Mouse (Mus musculus): ENCODE measurements around the gene Sin3a. TPM values are rescaled to one million over a fixed set of nuclear protein-coding genes. Genes with fewer than 3 reads are reported as not detected.
A peak's percentile ranks its signal among the peaks of the same experiment; 100 is the strongest.

Gene Sin3a
- polyA plus RNA-seq, 1 experiment from 2014 or later: 35.2 TPM

DNA sequence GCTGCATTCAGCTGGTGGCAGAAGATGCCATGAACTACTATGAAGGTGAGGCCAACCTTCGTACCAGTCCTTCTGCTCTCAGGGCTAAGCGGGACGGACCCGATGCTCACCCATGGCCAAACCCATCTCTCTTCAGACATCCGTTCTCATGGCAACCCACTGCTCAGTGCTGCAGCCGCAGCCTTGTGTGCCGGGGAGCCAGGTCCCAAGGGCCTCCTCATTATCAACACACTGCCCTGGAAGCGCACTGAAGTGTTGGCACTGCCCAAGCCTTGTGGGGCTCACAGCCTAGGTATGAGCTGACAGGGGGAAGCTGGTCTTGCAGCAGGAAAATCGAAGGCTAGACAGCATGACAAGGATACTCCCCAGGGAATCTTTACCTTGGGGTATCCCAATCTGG, 67.3 kb downstream of the Sin3a start:
- H3K36me3 ChIP-seq: peaks cover 90% of the 10 kb centered on the region

DNA sequence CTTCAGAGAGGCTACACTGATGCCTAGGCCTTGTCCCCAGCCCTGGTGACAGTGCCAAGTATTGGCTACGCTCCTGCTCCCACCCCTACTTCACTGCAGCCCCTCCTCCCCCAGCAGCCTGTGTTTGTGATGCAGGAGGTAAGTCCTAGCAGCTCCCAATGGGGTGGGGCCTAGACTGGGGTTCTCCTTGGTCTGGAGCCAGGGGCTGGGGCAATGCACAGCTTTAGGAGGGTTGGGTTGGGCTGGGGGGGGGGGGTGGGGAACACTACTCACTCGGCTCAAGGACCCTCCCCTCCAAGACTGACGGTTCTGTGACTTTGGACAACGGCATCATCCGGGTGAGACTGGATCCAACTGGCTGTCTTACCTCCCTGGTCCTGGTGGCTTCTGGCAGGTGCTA, 67.7 kb downstream of the Sin3a start:
- Histone ChIP-seq H3K27ac (no peak overlapping the region), H3K36me3 (peaks cover 90% of the 10 kb centered on the region), H3K4me1 (no peaks in the 10 kb centered on the region), H3K4me3 (no peak overlapping the region), H3K9me3 (no peaks in the 10 kb centered on the region), H3K9ac (no peak overlapping the region), H3K4me2 (no peak overlapping the region), H3K27me3 (no peaks in the 10 kb centered on the region)
- ATAC-seq (ENCODE audit: insufficient number of reproducible peaks, insufficient read depth, low FRiP score, low TSS enrichment, low read depth): no peak; the same call in 1 of the 2 replicates
- 87% methylated on average over 5 of the region's 5 CpGs for WGBS

More for the DNA sequence above, 67.3 kb downstream of the Sin3a start:
- Histone ChIP-seq H3K27ac (no peak overlapping the region), H3K4me3 (no peak overlapping the region), H3K9me3 (no peaks in the 10 kb centered on the region), H3K4me1 (no peaks in the 10 kb centered on the region), H3K9ac (no peak overlapping the region), H3K27me3 (no peaks in the 10 kb centered on the region), H3K4me2 (no peak overlapping the region)
- 87% methylated on average over 9 of the region's 9 CpGs for WGBS
- ATAC-seq (ENCODE audit: insufficient number of reproducible peaks, insufficient read depth, low FRiP score, low TSS enrichment, low read depth): no peak

DNA sequence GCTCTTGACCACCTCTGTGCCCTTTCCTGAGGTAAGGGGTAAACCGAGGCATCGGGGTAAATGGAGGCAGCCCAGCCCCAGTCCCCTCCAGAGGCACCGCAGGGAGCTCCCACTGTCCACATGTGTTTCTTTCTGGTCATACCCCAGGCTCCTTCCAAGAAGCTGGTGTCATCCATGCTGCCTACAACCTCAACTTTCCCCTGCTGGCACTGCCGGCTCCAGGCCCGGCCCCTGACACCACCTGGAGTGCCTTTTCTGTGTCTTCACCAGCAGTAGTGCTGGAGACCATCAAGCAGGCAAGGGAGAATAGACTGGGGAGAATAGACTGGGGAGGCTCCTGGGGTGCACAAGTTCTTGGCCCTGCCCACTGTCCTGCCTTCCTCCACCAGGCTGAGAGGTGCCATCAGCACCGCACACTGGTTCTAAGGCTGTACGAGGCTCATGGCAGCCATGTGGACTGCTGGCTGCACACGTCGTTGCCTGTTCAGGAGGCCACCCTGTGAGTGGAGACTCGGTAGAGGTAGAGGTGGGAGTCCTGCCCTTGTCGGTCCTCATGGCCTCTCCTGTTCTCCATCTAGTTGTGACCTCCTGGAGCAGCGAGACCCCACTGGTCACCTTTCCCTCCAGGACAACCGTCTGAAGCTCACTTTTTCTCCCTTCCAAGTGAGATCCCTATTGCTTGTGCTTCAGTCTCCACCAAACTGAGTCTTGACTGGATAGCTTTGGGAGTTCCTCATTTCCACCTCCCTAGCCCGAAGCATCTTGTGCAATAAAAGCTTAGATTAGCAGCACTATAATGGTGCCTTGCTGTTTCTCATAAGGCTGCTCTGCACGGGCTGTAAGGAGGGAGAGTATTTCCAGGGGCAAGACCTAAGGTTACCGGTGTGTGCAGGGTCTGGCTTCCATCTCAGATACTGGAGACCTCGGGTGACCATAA, 69.8 kb downstream of the Sin3a start:
- H3K4me3 ChIP-seq: no peak overlapping the region
- H3K4me1 ChIP-seq: peaks cover 2% of the 10 kb centered on the region
- WGBS: 90% methylated on average over 17 of the region's 17 CpGs
- H3K27ac ChIP-seq: no peak overlapping the region
- no peak for ATAC-seq (ENCODE audit: insufficient number of reproducible peaks, insufficient read depth, low FRiP score, low TSS enrichment, low read depth)
- H3K36me3 ChIP-seq: peaks cover 76% of the 10 kb centered on the region
- no peaks in the 10 kb centered on the region for H3K9me3 ChIP-seq
- H3K4me2 ChIP-seq: no peak overlapping the region
- H3K27me3 ChIP-seq: no peaks in the 10 kb centered on the region
- H3K9ac ChIP-seq: no peak overlapping the region

DNA sequence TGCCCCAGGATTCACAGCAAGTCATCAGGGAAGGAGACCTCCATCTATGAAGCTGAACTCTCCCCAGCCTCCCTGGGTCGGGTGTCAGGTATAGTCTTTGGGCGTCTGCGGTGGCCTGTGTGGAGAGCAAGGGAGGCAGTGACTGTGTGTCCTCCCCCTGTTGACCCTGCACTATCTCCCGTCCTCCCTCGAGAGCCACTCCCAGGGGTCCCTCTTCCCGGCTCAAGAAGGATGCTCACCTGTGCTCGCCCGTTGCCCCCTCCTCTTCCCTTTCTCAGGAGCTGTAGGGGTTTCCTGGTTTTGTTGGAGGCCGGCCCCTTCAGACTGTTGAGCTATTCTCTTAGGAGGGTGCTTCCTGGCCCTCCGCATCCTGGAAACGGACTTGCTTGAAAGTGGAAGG, 71.4 kb downstream of the Sin3a start:
- Histone ChIP-seq H3K9ac (no peak overlapping the region), H3K4me1 (peaks cover 11% of the 10 kb centered on the region), H3K9me3 (no peaks in the 10 kb centered on the region), H3K27me3 (no peaks in the 10 kb centered on the region), H3K4me3 (no peak overlapping the region), H3K4me2 (no peak overlapping the region), H3K36me3 (peaks cover 60% of the 10 kb centered on the region), H3K27ac (no peak overlapping the region)
- ATAC-seq (ENCODE audit: insufficient number of reproducible peaks, insufficient read depth, low FRiP score, low TSS enrichment, low read depth): no peak
- 86% methylated on average over 11 of the region's 11 CpGs for WGBS

DNA sequence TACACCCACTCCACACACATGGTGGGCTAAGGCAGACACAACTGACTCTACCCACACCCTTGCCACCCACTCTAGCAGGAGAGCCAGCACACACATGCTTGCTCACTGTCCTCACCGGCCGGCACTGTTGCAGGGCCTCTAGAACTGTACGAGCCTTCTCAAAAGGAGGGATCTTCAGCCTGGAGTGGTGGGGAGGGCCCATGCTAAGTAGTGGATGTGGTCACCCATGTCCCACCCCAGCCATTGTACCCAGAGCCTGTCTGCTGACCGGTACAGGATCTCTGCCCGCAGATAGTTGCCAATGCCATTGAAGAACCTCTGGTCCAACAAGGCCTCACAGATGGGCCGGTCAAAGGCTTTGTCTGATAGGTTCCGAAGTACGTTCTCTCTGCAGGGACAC, 73.0 kb downstream of the Sin3a start:
- Histone ChIP-seq H3K4me2 (no peak overlapping the region), H3K36me3 (peaks cover 44% of the 10 kb centered on the region), H3K4me3 (no peak overlapping the region), H3K27me3 (no peaks in the 10 kb centered on the region), H3K9me3 (no peaks in the 10 kb centered on the region), H3K9ac (no peak overlapping the region), H3K27ac (no peak overlapping the region), H3K4me1 (peaks cover 17% of the 10 kb centered on the region)
- WGBS: 88% methylated on average over 8 of the region's 8 CpGs
- ATAC-seq (ENCODE audit: insufficient number of reproducible peaks, insufficient read depth, low FRiP score, low TSS enrichment, low read depth): no peak

- Histone ChIP-seq H3K9me3 (no peaks in the 10 kb centered on the region), H3K9ac (0 out of 2 replicates have a peak overlapping the region, but pooled peaks have one; percentile 72), H3K36me3 (peaks cover 27% of the 10 kb centered on the region), H3K4me3 (peak overlapping the region; percentile 62; the same call in 1 of the 2 replicates), H3K4me2 (peak overlapping the region; percentile 68), H3K27me3 (no peaks in the 10 kb centered on the region), H3K27ac (no peak overlapping the region), H3K4me1 (peaks cover 17% of the 10 kb centered on the region)
- WGBS: 81% methylated on average over 16 of the region's 17 CpGs
- no peak for ATAC-seq (ENCODE audit: insufficient number of reproducible peaks, insufficient read depth, low FRiP score, low TSS enrichment, low read depth)
Measured at GRCm38 (mm10) chr9:57146451-57147066, 74.7 kb downstream of the Sin3a start.

DNA sequence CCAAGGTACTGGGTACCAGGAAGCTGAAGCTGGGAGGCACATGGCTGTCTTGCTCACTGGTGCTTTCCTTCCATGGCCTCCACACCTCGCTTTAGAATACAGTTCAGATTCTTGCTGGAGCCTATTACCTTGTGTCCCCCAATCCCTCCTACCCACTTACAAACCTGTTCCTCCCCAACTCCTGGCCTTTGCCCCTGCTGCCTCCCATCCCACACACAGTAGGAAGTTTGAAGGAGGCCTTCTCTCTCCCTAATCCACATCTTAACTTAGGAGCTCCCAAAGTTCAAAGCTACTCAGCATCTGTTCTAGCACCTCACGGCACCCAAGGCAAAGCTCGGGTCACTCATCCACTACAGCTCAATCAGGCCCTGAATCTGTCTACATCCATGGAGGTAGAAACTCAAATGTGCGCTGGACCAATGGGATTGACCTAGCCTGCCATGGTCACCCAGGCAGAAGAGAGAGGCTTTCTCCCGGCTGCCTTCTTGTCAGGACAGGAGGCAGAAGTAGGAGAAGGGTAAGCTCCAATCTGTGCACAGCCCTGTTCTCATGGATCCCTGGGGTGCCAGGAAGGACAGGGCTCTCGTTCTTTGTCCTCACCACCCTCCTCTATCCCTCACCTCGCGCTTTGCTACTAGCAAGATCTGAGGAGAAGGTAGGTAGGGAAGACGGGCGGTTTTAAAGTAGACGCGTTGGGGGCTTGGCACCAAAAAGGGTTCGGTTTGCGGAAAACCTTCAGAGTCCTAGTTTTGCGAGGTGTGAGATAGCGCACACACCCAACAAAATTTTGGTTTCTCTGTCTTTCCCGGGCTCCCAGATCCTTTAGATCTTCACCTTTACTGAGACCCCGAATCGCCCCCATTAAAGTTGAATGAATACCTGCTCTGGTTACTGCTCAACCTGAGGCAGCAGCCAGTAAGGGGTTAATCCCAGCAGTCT, 75.6 kb downstream of the Sin3a start:
- Histone ChIP-seq H3K9me3 (no peaks in the 10 kb centered on the region), H3K4me2 (peak overlapping the region; percentile 68), H3K36me3 (peaks cover 18% of the 10 kb centered on the region), H3K4me1 (peaks cover 17% of the 10 kb centered on the region), H3K27ac (peak overlapping the region; percentile 90), H3K9ac (peak overlapping the region; percentile 72), H3K27me3 (no peaks in the 10 kb centered on the region), H3K4me3 (peak overlapping the region; percentile 62)
- ATAC-seq (ENCODE audit: insufficient number of reproducible peaks, insufficient read depth, low FRiP score, low TSS enrichment, low read depth): no peak
- 8% methylated on average over 19 of the region's 19 CpGs for WGBS

DNA sequence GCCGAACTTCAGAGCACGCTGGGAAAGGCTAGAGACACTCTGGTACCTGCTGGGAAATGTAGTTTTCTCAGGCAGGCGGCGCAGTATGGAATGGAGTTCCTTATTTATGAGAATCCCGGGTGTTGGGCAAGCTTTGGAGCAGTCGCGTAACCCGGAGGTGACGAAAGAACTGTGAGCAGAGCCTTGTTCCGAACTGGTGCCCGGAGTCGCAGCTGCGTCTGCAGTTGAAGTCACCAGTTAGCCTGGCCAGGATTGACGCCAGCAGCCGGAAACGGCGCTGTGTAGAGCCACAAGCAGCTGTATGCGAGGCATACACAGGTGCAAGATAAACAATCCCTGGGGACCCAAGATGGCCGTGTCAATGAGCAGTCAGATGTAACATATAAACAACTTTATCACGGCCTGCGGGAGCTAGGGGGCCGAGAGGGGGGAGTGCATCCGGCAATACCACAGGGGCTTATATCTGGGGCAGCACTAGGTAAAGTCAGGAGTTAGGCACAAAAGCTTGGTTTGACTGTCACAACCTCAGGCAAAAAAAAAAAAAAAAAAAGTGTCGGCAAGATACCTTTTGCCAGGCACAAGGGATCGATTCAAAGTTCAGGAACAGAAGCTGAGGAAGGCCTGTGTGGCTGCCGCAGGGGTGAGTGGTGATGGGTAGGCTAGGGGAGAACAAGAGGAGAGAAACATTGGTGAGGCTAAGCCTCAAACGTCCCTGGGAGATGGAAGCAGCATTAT, 76.5 kb downstream of the Sin3a start, which contains the start of gene Neil1:
Neil1 (minus strand) TSS at position 162 of the 735 bp plus-strand sequence.
- Histone ChIP-seq H3K27ac (peak within 1 kb of the TSS; percentile 90), H3K4me2 (peak within 1 kb of the TSS; percentile 68), H3K9me3 (no peaks in the 10 kb centered on the region), H3K27me3 (no peaks in the 10 kb centered on the region), H3K4me3 (peak within 1 kb of the TSS; percentile 62), H3K36me3 (peaks cover 13% of the 10 kb centered on the region; the same call in 1 of the 2 replicates), H3K9ac (peak within 1 kb of the TSS; percentile 72), H3K4me1 (peaks cover 17% of the 10 kb centered on the region)
- WGBS: 2% methylated on average over 27 of the region's 27 CpGs
- peak; percentile 76 for ATAC-seq (ENCODE audit: insufficient number of reproducible peaks, insufficient read depth, low FRiP score, low TSS enrichment, low read depth)

DNA sequence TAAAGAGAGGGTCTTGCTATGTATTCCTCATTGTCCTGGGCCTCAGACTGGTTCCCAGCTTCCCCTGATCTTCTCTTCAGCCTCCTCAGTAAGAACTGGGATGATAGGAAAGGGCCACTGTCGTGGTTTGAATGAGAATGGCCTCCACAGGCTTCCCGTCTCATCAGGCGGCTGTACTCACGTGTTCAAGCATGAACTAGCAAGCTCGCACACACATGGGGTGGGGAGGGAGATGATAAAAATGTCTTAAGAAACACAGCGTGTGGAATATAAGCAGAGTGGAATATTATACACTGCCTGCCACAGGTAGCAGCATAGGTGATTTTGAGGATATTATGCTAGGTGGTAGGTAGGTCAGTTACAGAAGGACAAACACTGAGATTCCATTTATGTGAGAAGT, 77.2 kb downstream of the Sin3a start:
- WGBS: 73% methylated on average over 6 of the region's 6 CpGs
- peak overlapping the region; percentile 72; the same call in 1 of the 2 replicates for H3K9ac ChIP-seq
- peak overlapping the region; percentile 68 for H3K4me2 ChIP-seq
- H3K36me3 ChIP-seq: 0 out of 2 replicates have a peak, but pooled peaks cover 10% of the 10 kb centered on the region
- peaks cover 17% of the 10 kb centered on the region for H3K4me1 ChIP-seq
- H3K27ac ChIP-seq: no peak overlapping the region; the same call in 1 of the 2 replicates
- H3K4me3 ChIP-seq: peak overlapping the region; percentile 62
- H3K9me3 ChIP-seq: no peaks in the 10 kb centered on the region
- H3K27me3 ChIP-seq: no peaks in the 10 kb centered on the region
- ATAC-seq (ENCODE audit: insufficient number of reproducible peaks, insufficient read depth, low FRiP score, low TSS enrichment, low read depth): no peak

DNA sequence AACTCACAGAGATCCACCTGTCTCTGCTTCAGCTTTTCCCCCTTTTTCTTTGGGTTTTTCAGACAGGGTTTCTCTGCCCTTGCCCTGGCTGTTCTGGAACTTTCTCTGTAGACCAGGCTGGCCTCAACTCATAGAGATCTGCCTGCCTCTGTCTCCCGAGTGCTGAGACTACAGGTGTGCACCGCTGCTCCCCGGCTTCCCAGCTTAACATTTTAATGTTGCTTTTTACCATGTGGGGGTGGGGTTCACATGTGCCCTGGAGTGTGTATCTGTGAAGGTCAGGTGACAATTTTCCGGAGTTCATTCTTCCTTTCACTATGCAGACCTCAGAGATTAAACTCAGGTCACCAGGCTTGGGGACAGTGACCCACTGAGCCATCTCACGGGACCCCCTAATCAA, 78.4 kb downstream of the Sin3a start:
- 85% methylated on average over 5 of the region's 5 CpGs for WGBS
- H3K27me3 ChIP-seq: no peaks in the 10 kb centered on the region
- no peak overlapping the region for H3K4me2 ChIP-seq
- H3K4me1 ChIP-seq: peaks cover 17% of the 10 kb centered on the region
- H3K9me3 ChIP-seq: no peaks in the 10 kb centered on the region
- no peak overlapping the region for H3K27ac ChIP-seq
- H3K4me3 ChIP-seq: no peak overlapping the region
- H3K36me3 ChIP-seq: peaks cover 10% of the 10 kb centered on the region
- ATAC-seq (ENCODE audit: insufficient number of reproducible peaks, insufficient read depth, low FRiP score, low TSS enrichment, low read depth): no peak
- H3K9ac ChIP-seq: no peak overlapping the region

All from embryonic facial prominence, embryonic 13.5 days (tissue).